Mouse (Mus musculus) urinary bladder, postnatal 10 days (tissue): ENCODE measurements around the gene Atf7.
"Not testable (repeated sequence)": the region's sequence is repeated elsewhere in the genome, so short reads cannot be mapped to it uniquely, and the experiment has no call there.

Experiments used
- DNase-seq: peaks from one replicate; pipeline ENCODE4 v3.0.0; 2022; ENCODE audit warnings: low spot score

Atf7 gene

GRCm38 (mm10) chr15:102624970-102625686 lies at the start of gene Atf7, which contains the start of gene Gm28047:
Gene Atf7 (minus strand): TSS chr15:102625464.
Gene Gm28047 (minus strand): TSS chr15:102625067.
- peak; percentile 99 for DNase-seq

- DNase-seq = no peak
Measured at GRCm38 (mm10) chr15:102673548-102673947, 48.3 kb upstream of the Atf7 start.

- DNase-seq = no peak
Measured at GRCm38 (mm10) chr15:102672215-102673071, 47.2 kb upstream of the Atf7 start, which contains the start of gene Atp5g2. Gene Atp5g2 (minus strand): TSS chr15:102672352.

GRCm38 (mm10) chr15:102671721-102672214 lies 46.5 kb upstream of the Atf7 start:
- peak; percentile 43 for DNase-seq

- DNase-seq = peak; percentile 88
Measured at GRCm38 (mm10) chr15:102670767-102671575, 45.7 kb upstream of the Atf7 start.

GRCm38 (mm10) chr15:102670281-102670680 lies 45.0 kb upstream of the Atf7 start:
- no peak for DNase-seq

GRCm38 (mm10) chr15:102669571-102669970 lies 44.3 kb upstream of the Atf7 start:
- no peak for DNase-seq

- no peak for DNase-seq
Measured at GRCm38 (mm10) chr15:102665494-102665893, 40.2 kb upstream of the Atf7 start.

- no peak for DNase-seq
Measured at GRCm38 (mm10) chr15:102663825-102664224, 38.6 kb upstream of the Atf7 start.

GRCm38 (mm10) chr15:102662601-102663000 lies 37.3 kb upstream of the Atf7 start:
- not testable (repeated sequence) for DNase-seq

- DNase-seq = no peak
Measured at GRCm38 (mm10) chr15:102657926-102658381, 32.7 kb upstream of the Atf7 start.

GRCm38 (mm10) chr15:102656658-102657057 lies 31.4 kb upstream of the Atf7 start:
- DNase-seq = no peak

- DNase-seq = not testable (repeated sequence)
Measured at GRCm38 (mm10) chr15:102651928-102652660, 26.8 kb upstream of the Atf7 start.

GRCm38 (mm10) chr15:102651107-102651506 lies 25.8 kb upstream of the Atf7 start:
- no peak for DNase-seq

GRCm38 (mm10) chr15:102635817-102636216 lies 10.6 kb upstream of the Atf7 start:
- DNase-seq = no peak

- no peak for DNase-seq
Measured at GRCm38 (mm10) chr15:102634684-102635083, 9.4 kb upstream of the Atf7 start.

GRCm38 (mm10) chr15:102625687-102626055 lies 407 bp upstream of the Atf7 start:
- DNase-seq = peak; percentile 10

- DNase-seq = no peak
Measured at GRCm38 (mm10) chr15:102624291-102624969, 834 bp downstream of the Atf7 start.

- DNase-seq = no peak
Measured at GRCm38 (mm10) chr15:102623121-102623520, 2.1 kb downstream of the Atf7 start.

- DNase-seq = no peak
Measured at GRCm38 (mm10) chr15:102622536-102622935, 2.7 kb downstream of the Atf7 start.

GRCm38 (mm10) chr15:102620765-102621164 lies 4.5 kb downstream of the Atf7 start:
- no peak for DNase-seq
